Comparison of ENCODE assay signal across 21 mouse cellular contexts in genomic region chr9:30903266-30903665, GRCm38 (mm10). TPM values are rescaled to one million over a fixed set of nuclear protein-coding genes. Genes with fewer than 3 reads are reported as not detected.
"Had no signal": no experiment of that assay in that cellular context is flagged by ENCODE, and none has a peak within 500 bp of the region (broad histone marks: within the 10 kb centered on the region; RNA-seq: fewer than 3 reads in every experiment).

No protein-coding gene starts in this region.

- H3K4me2 ChIP-seq: limb, embryonic 12.5 days; limb, embryonic 15.5 days; liver, embryonic 11.5 days; lung, embryonic 14.5 days; midbrain, embryonic 13.5 days; stomach, embryonic 15.5 days had no signal

- H3K9ac ChIP-seq: limb, embryonic 12.5 days; limb, embryonic 15.5 days; liver, embryonic 14.5 days; liver, postnatal 0 days; lung, embryonic 14.5 days; midbrain, embryonic 13.5 days; stomach, embryonic 15.5 days had no signal

- H3K27me3 ChIP-seq: limb, embryonic 12.5 days; limb, embryonic 15.5 days; midbrain, embryonic 13.5 days; stomach, embryonic 15.5 days had no signal

- DNase-seq: layer of hippocampus, adult 9-11 months; left cerebral cortex, postnatal 4 days; liver, postnatal 0 days; lung, embryonic 14.5 days; retina, postnatal 1 day; right cerebral cortex, postnatal 25 days; spleen, adult 18-20 months; thymus, postnatal 25 days had no signal

- H3K36me3 ChIP-seq: midbrain, embryonic 13.5 days; stomach, embryonic 15.5 days had no signal

- H3K4me3 ChIP-seq: layer of hippocampus, adult 2 months; left cerebral cortex, adult 2 months; limb, embryonic 12.5 days; limb, embryonic 15.5 days; midbrain, embryonic 13.5 days; stomach, embryonic 15.5 days had no signal

- ATAC-seq: liver, postnatal 0 days; lung, postnatal 0 days; midbrain, embryonic 13.5 days; midbrain, embryonic 16.5 days had no signal

- H3K9me3 ChIP-seq: limb, embryonic 12.5 days; limb, embryonic 15.5 days; midbrain, embryonic 13.5 days; stomach, embryonic 15.5 days had no signal

- H3K4me1 ChIP-seq: limb, embryonic 12.5 days; midbrain, embryonic 13.5 days; stomach, embryonic 15.5 days had no signal

- H3K27ac ChIP-seq: kidney, postnatal 0 days; layer of hippocampus, adult 2 months; left cerebral cortex, adult 2 months; limb, embryonic 12.5 days; limb, embryonic 15.5 days; liver, embryonic 14.5 days; macrophage; midbrain, embryonic 13.5 days; stomach, embryonic 15.5 days had no signal

RNA-seq across cellular contexts. Expression of gene Adamts8, which starts 39.1 kb away (rescaled TPM):
- total RNA-seq: megakaryocyte, adult 5-6 weeks had no signal
- polyA plus RNA-seq: macrophage had no signal
